Mouse (Mus musculus) liver, embryonic 15.5 days (tissue): ENCODE measurements at regions not wholly inside any gene's neighbourhood (a gene's known extent, or its start where the extent isn't known, plus 50 kb on each side); places are given as distances from the start of the nearest gene placed in this dataset.

Source experiments
- ATAC-seq: fragments of 200-750 bp; cut with Nextera tagmentation; 2 replicates; pipeline ENCODE4 v1.8.0; 2017; ENCODE audit warnings: moderate number of reproducible peaks, mild to moderate bottlenecking, moderate library complexity; ENCODE audit not compliant: insufficient read depth
- H3K27ac ChIP-seq: fragments of 300-500 bp; sonication (generic); replicated peaks from 2 replicates; pipeline ENCODE4 v1.5.1; 2015; ENCODE audit warnings: mild to moderate bottlenecking, inconsistent platforms
- H3K27me3 ChIP-seq: fragments of 300-500 bp; sonication (generic); 2 replicates; pipeline ENCODE4 v1.6.1; 2015; ENCODE audit warnings: mild to moderate bottlenecking, inconsistent platforms
- H3K36me3 ChIP-seq: fragments of 300-500 bp; sonication (generic); replicated peaks from 2 replicates; pipeline ENCODE4 v1.6.1; 2015; ENCODE audit warnings: moderate library complexity, mild to moderate bottlenecking, inconsistent platforms
- H3K4me1 ChIP-seq: fragments of 300-500 bp; sonication (generic); replicated peaks from 2 replicates; pipeline ENCODE4 v1.6.1; 2015; ENCODE audit warnings: inconsistent platforms
- H3K4me2 ChIP-seq: fragments of 300-500 bp; sonication (generic); 2 replicates; pipeline ENCODE4 v1.6.1; 2015; ENCODE audit warnings: moderate library complexity, mild to moderate bottlenecking, inconsistent platforms
- H3K4me3 ChIP-seq: fragments of 300-500 bp; sonication (generic); replicated peaks from 2 replicates; pipeline ENCODE4 v1.5.1; 2015; ENCODE audit warnings: mild to moderate bottlenecking, inconsistent platforms
- H3K9ac ChIP-seq: fragments of 300-500 bp; sonication (generic); 2 replicates; pipeline ENCODE4 v1.6.1; 2015; ENCODE audit warnings: moderate library complexity, mild to moderate bottlenecking, inconsistent platforms
- H3K9me3 ChIP-seq: fragments of 300-500 bp; sonication (generic); replicated peaks from 2 replicates; pipeline ENCODE4 v1.6.1; 2016; ENCODE audit warnings: inconsistent platforms
- WGBS: fragments of 180-500 bp; shearing (Covaris S2); methylation state at CpG from one replicate; pipeline ENCODE4 v1.1.7; 2015; ENCODE audit warnings: mixed read lengths; ENCODE audit not compliant: insufficient replicate concordance; 5-methylcytosine and 5-hydroxymethylcytosine counted together

- Histone ChIP-seq H3K4me1 (no peaks in the 10 kb centered on the region), H3K9me3 (no peaks in the 10 kb centered on the region), H3K4me3 (no peak overlapping the region), H3K27ac (no peak overlapping the region), H3K9ac (no peak overlapping the region), H3K4me2 (no peak overlapping the region), H3K27me3 (no peaks in the 10 kb centered on the region), H3K36me3 (no peaks in the 10 kb centered on the region)
- ATAC-seq: no peak
- WGBS: 78% methylated on average over 13 of the region's 13 CpGs
Observed at GRCm38 (mm10) chr13:107493765-107494164, 471.8 kb upstream of the Kif2a start.

- Histone ChIP-seq H3K4me1 (no peaks in the 10 kb centered on the region), H3K27ac (no peak overlapping the region), H3K27me3 (no peaks in the 10 kb centered on the region), H3K9ac (no peak overlapping the region), H3K4me2 (no peak overlapping the region), H3K4me3 (no peak overlapping the region), H3K36me3 (no peaks in the 10 kb centered on the region), H3K9me3 (no peaks in the 10 kb centered on the region)
- WGBS: 65% methylated on average over 4 of the region's 4 CpGs
- ATAC-seq: no peak
Observed at GRCm38 (mm10) chr13:107492448-107492847, 470.5 kb upstream of the Kif2a start.

GRCm38 (mm10) chr13:107491423-107491822 lies 469.5 kb upstream of the Kif2a start:
- Histone ChIP-seq H3K27me3 (no peaks in the 10 kb centered on the region), H3K4me2 (no peak overlapping the region)
- 55% methylated on average over 7 of the region's 7 CpGs for WGBS

GRCm38 (mm10) chr13:107485400-107486017 lies 463.6 kb upstream of the Kif2a start:
- Histone ChIP-seq H3K4me2 (no peak overlapping the region), H3K9me3 (no peaks in the 10 kb centered on the region), H3K4me3 (no peak overlapping the region), H3K4me1 (no peaks in the 10 kb centered on the region), H3K36me3 (no peaks in the 10 kb centered on the region), H3K27me3 (no peaks in the 10 kb centered on the region), H3K9ac (no peak overlapping the region), H3K27ac (no peak overlapping the region)
- WGBS: 60% methylated on average over 4 of the region's 4 CpGs
- no peak for ATAC-seq

More at GRCm38 (mm10) chr13:107491423-107491822, 469.5 kb upstream of the Kif2a start:
- H3K4me1 ChIP-seq: no peaks in the 10 kb centered on the region
- no peak overlapping the region for H3K4me3 ChIP-seq
- H3K36me3 ChIP-seq: no peaks in the 10 kb centered on the region
- H3K27ac ChIP-seq: no peak overlapping the region
- no peaks in the 10 kb centered on the region for H3K9me3 ChIP-seq
- H3K9ac ChIP-seq: no peak overlapping the region
- no peak for ATAC-seq

GRCm38 (mm10) chr13:107484630-107484998 lies 462.7 kb upstream of the Kif2a start:
- Histone ChIP-seq H3K36me3 (no peaks in the 10 kb centered on the region), H3K4me1 (no peaks in the 10 kb centered on the region), H3K9me3 (no peaks in the 10 kb centered on the region), H3K4me3 (no peak overlapping the region), H3K9ac (no peak overlapping the region), H3K27ac (no peak overlapping the region), H3K4me2 (no peak overlapping the region), H3K27me3 (no peaks in the 10 kb centered on the region)
- WGBS: 48% methylated on average over 6 of the region's 6 CpGs
- no peak for ATAC-seq

GRCm38 (mm10) chr13:107483967-107484629 lies 462.2 kb upstream of the Kif2a start:
- no peaks in the 10 kb centered on the region for H3K4me1 ChIP-seq
- no peak overlapping the region for H3K4me3 ChIP-seq
- no peak overlapping the region for H3K9ac ChIP-seq
- 56% methylated on average over 12 of the region's 12 CpGs for WGBS
- no peak for ATAC-seq
- no peaks in the 10 kb centered on the region for H3K36me3 ChIP-seq
- H3K4me2 ChIP-seq: no peak overlapping the region
- H3K9me3 ChIP-seq: no peaks in the 10 kb centered on the region
- no peak overlapping the region for H3K27ac ChIP-seq
- H3K27me3 ChIP-seq: no peaks in the 10 kb centered on the region

- Histone ChIP-seq H3K4me3 (no peak overlapping the region), H3K27me3 (peaks cover 10% of the 10 kb centered on the region; the same call in 1 of the 2 replicates), H3K4me2 (no peak overlapping the region), H3K4me1 (no peaks in the 10 kb centered on the region), H3K9me3 (no peaks in the 10 kb centered on the region), H3K36me3 (no peaks in the 10 kb centered on the region), H3K9ac (no peak overlapping the region), H3K27ac (no peak overlapping the region)
- 49% methylated on average over 3 of the region's 3 CpGs for WGBS
- ATAC-seq: no peak
Observed at GRCm38 (mm10) chr13:107475166-107475565, 453.2 kb upstream of the Kif2a start.

- Histone ChIP-seq H3K9me3 (no peaks in the 10 kb centered on the region), H3K4me3 (no peak overlapping the region), H3K4me2 (0 out of 2 replicates have a peak overlapping the region, but pooled peaks have one; percentile 13), H3K9ac (no peak overlapping the region), H3K36me3 (no peaks in the 10 kb centered on the region), H3K27ac (no peak overlapping the region), H3K27me3 (peaks cover 16% of the 10 kb centered on the region; the same call in 1 of the 2 replicates), H3K4me1 (no peaks in the 10 kb centered on the region)
- 3% methylated on average over 13 of the region's 13 CpGs for WGBS
- ATAC-seq: no peak
Observed at GRCm38 (mm10) chr13:107469491-107470276, 447.8 kb upstream of the Kif2a start.

GRCm38 (mm10) chr13:107462791-107463190 lies 440.9 kb upstream of the Kif2a start:
- H3K9me3 ChIP-seq: no peaks in the 10 kb centered on the region
- 65% methylated on average over 7 of the region's 7 CpGs for WGBS
- no peaks in the 10 kb centered on the region for H3K36me3 ChIP-seq
- H3K4me1 ChIP-seq: no peaks in the 10 kb centered on the region
- H3K4me3 ChIP-seq: no peak overlapping the region
- H3K27me3 ChIP-seq: no peaks in the 10 kb centered on the region
- no peak for ATAC-seq
- H3K4me2 ChIP-seq: no peak overlapping the region
- no peak overlapping the region for H3K27ac ChIP-seq
- no peak overlapping the region for H3K9ac ChIP-seq

GRCm38 (mm10) chr13:107461048-107461912 lies 439.4 kb upstream of the Kif2a start:
- H3K27me3 ChIP-seq: no peaks in the 10 kb centered on the region
- no peak for ATAC-seq
- H3K4me1 ChIP-seq: no peaks in the 10 kb centered on the region
- WGBS: 17% methylated on average over 16 of the region's 16 CpGs
- H3K4me3 ChIP-seq: no peak overlapping the region
- H3K9ac ChIP-seq: no peak overlapping the region
- no peak overlapping the region for H3K4me2 ChIP-seq
- H3K9me3 ChIP-seq: no peaks in the 10 kb centered on the region
- H3K27ac ChIP-seq: no peak overlapping the region
- H3K36me3 ChIP-seq: no peaks in the 10 kb centered on the region

GRCm38 (mm10) chr13:107458730-107459129 lies 436.8 kb upstream of the Kif2a start:
- 56% methylated on average over 4 of the region's 4 CpGs for WGBS
- Histone ChIP-seq H3K27ac (no peak overlapping the region), H3K4me2 (no peak overlapping the region), H3K9ac (no peak overlapping the region), H3K4me3 (no peak overlapping the region), H3K4me1 (no peaks in the 10 kb centered on the region), H3K27me3 (no peaks in the 10 kb centered on the region), H3K9me3 (no peaks in the 10 kb centered on the region), H3K36me3 (no peaks in the 10 kb centered on the region)
- no peak for ATAC-seq
